Mouse (Mus musculus) hindbrain, embryonic 15.5 days (tissue): ENCODE measurements around the gene Elmsan1. TPM values are rescaled to one million over a fixed set of nuclear protein-coding genes. Genes with fewer than 3 reads are reported as not detected.

Source experiments
- ATAC-seq: fragments of 200-750 bp; cut with Nextera tagmentation; 2 replicates; pipeline ENCODE4 v1.8.0; 2017; ENCODE audit warnings: low read depth, moderate number of reproducible peaks, moderate TSS enrichment; ENCODE audit not compliant: low FRiP score
- H3K27ac ChIP-seq: fragments of 300-500 bp; sonication (generic); replicated peaks from 2 replicates; pipeline ENCODE4 v1.5.1; 2015; ENCODE audit warnings: mild to moderate bottlenecking, inconsistent platforms
- H3K27me3 ChIP-seq: fragments of 300-500 bp; sonication (generic); 2 replicates; pipeline ENCODE4 v1.6.1; 2015; ENCODE audit warnings: control low read depth, inconsistent platforms
- H3K36me3 ChIP-seq: fragments of 300-500 bp; sonication (generic); 2 replicates; pipeline ENCODE4 v1.6.1; 2015; ENCODE audit warnings: control low read depth, inconsistent platforms
- H3K4me1 ChIP-seq: fragments of 300-500 bp; sonication (generic); replicated peaks from 2 replicates; pipeline ENCODE4 v1.6.1; 2015; ENCODE audit warnings: control low read depth, inconsistent platforms
- H3K4me2 ChIP-seq: fragments of 300-500 bp; sonication (generic); 2 replicates; pipeline ENCODE4 v1.6.1; 2015; ENCODE audit warnings: moderate library complexity, mild to moderate bottlenecking, inconsistent platforms
- H3K4me3 ChIP-seq: fragments of 300-500 bp; sonication (generic); 2 replicates; pipeline ENCODE4 v1.5.1; 2015; ENCODE audit warnings: mild to moderate bottlenecking, inconsistent platforms
- H3K9ac ChIP-seq: fragments of 300-500 bp; sonication (generic); 2 replicates; pipeline ENCODE4 v1.6.1; 2015; ENCODE audit warnings: inconsistent platforms
- H3K9me3 ChIP-seq: fragments of 300-500 bp; sonication (generic); 2 replicates; pipeline ENCODE4 v1.6.1; 2016; ENCODE audit warnings: control low read depth, inconsistent platforms
- whole genome bisulfite sequencing: fragments of 180-500 bp; shearing (Covaris S2); methylation state at CpG from one replicate; pipeline ENCODE4 v1.1.7; 2015; 5-methylcytosine and 5-hydroxymethylcytosine counted together
- polyA plus RNA-seq: library from polyadenylated mRNA; unstranded; fragments of >200 nt; fragmentation: Nextera tagmentation; extraction: Ambion mirVana; gene quantifications from 2 replicates; pipeline ENCODE4 v1.2.1, GENCODE M21; 2015

Gene Elmsan1
- polyA plus RNA-seq, 1 experiment from 2014 or later, result 4.5 TPM

DNA sequence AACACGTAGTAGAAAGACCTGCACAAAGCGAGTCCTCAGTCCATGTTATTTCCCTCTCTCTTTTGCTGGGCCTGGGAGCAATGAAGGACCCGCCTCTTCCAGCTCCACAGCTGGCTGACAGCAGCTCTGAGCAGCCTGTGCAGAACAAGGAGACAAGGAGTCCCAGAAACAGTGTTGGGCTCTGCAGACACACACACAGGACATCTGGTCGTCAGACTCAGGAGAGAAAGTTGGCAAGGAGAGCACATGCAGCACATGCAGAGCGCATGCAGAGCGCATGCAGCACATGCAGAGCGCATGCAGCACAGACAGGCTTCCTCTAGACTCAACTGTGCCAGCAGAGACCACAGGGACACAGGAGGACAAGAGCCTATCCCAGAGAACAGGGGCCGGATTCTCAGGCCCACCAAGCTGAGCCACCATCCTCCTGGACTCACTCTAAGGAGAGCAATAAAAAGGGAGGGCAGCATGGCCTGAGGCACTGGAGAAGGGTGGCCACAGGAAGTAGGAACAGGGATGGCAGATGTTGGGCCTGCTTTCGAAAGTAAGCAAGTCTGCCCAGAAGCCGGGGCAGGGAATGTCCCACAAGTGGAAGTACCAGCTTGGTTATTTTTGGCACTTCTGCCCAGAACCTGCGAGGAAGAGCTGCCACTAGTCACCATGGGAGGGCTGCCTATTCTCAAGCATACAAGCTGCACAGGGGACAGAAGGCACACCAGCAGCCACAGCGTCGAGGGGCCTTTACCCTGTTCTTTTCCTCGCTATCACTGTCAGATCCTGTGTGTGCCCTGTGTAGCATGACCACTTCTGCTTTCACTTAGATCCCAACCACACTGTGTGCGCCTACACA, 30.7 kb downstream of the Elmsan1 start:
- no peak overlapping the region for H3K4me2 ChIP-seq
- no peak for ATAC-seq
- no peaks in the 10 kb centered on the region for H3K36me3 ChIP-seq
- peaks cover 68% of the 10 kb centered on the region for H3K4me1 ChIP-seq
- no peak overlapping the region for H3K4me3 ChIP-seq
- WGBS, result 64% methylated on average over 15 of the region's 15 CpGs
- H3K9me3 ChIP-seq, result no peaks in the 10 kb centered on the region
- no peaks in the 10 kb centered on the region for H3K27me3 ChIP-seq
- H3K27ac ChIP-seq, result peak overlapping the region; percentile 47; the same call in 1 of the 2 replicates
- no peak overlapping the region for H3K9ac ChIP-seq

- 46% methylated on average over 5 of the region's 5 CpGs for WGBS
- Histone ChIP-seq H3K27ac (peak overlapping the region; percentile 46), H3K9me3 (no peaks in the 10 kb centered on the region), H3K36me3 (no peaks in the 10 kb centered on the region), H3K27me3 (no peaks in the 10 kb centered on the region), H3K4me2 (no peak overlapping the region), H3K4me3 (no peak overlapping the region), H3K9ac (no peak overlapping the region), H3K4me1 (peaks cover 63% of the 10 kb centered on the region)
- peak; percentile 47; the same call in 1 of the 2 replicates for ATAC-seq
Observed at GRCm38 (mm10) chr12:84186950-84187349, 31.7 kb downstream of the Elmsan1 start.

DNA sequence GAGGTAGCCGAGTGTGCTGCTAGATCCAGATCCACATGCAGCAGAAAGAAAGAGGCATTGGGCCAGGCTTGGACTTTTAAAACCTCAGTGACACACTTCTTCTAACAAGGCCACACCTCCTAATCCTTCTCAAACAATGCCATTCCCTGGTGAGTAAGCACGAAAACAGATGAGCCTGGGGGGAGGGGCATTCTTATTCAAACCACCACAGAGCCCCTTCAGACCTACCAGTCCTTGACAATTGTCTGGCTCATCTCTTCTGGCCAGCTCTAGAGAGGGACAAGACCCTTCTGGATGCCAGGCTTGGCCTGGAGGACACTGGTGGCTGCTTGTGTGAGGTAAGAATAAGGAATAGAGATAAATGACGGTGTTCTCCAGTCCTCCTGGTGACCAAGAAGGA, 32.1 kb downstream of the Elmsan1 start:
- Histone ChIP-seq H3K27ac (peak overlapping the region; percentile 46), H3K4me1 (peaks cover 63% of the 10 kb centered on the region)
- 60% methylated on average over 3 of the region's 3 CpGs for WGBS

GRCm38 (mm10) chr12:84185547-84185946, 33.1 kb downstream of the Elmsan1 start:
- Histone ChIP-seq H3K9ac (no peak overlapping the region), H3K27ac (no peak overlapping the region)

More for the DNA sequence above, 32.1 kb downstream of the Elmsan1 start:
- Histone ChIP-seq H3K4me2 (no peak overlapping the region), H3K36me3 (no peaks in the 10 kb centered on the region), H3K27me3 (no peaks in the 10 kb centered on the region), H3K9me3 (no peaks in the 10 kb centered on the region), H3K9ac (no peak overlapping the region), H3K4me3 (no peak overlapping the region)
- no peak for ATAC-seq

DNA sequence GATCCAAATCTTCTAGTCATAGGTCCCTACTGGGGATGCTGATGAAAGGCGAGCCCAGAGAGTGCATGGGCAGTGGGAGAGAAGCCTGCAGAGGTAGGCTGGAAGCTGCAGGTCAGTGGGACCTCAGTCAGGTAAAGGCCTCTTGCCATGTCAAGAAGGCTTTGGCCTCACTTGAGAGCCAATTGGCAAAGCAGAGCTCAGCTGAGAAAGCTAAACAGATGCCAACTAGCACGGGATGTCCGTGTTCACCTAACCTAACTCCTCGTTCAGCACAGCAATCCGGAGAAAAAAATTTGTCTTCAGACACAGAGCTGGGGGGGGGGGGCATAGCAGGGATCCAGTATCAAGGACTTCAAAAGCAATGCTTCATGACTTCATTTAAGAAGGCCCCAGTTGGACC, 33.7 kb downstream of the Elmsan1 start:
- Histone ChIP-seq H3K9me3 (no peaks in the 10 kb centered on the region), H3K9ac (no peak overlapping the region), H3K27ac (no peak overlapping the region), H3K4me2 (no peak overlapping the region), H3K27me3 (no peaks in the 10 kb centered on the region), H3K4me3 (no peak overlapping the region), H3K4me1 (peaks cover 63% of the 10 kb centered on the region), H3K36me3 (no peaks in the 10 kb centered on the region)
- ATAC-seq, result no peak
- WGBS, result 89% methylated on average over 5 of the region's 5 CpGs

More at GRCm38 (mm10) chr12:84185547-84185946, 33.1 kb downstream of the Elmsan1 start:
- H3K9me3 ChIP-seq, result no peaks in the 10 kb centered on the region
- no peak overlapping the region for H3K4me3 ChIP-seq
- H3K36me3 ChIP-seq, result no peaks in the 10 kb centered on the region
- H3K27me3 ChIP-seq, result no peaks in the 10 kb centered on the region
- ATAC-seq, result no peak
- WGBS, result 72% methylated on average over 6 of the region's 6 CpGs
- H3K4me1 ChIP-seq, result peaks cover 63% of the 10 kb centered on the region
- no peak overlapping the region for H3K4me2 ChIP-seq

- peak overlapping the region; percentile 41 for H3K27ac ChIP-seq
- no peak for ATAC-seq
- no peak overlapping the region for H3K4me3 ChIP-seq
- H3K4me2 ChIP-seq, result peak overlapping the region; percentile 2; the same call in 1 of the 2 replicates
- WGBS, result 38% methylated on average over 6 of the region's 6 CpGs
- no peaks in the 10 kb centered on the region for H3K27me3 ChIP-seq
- H3K9me3 ChIP-seq, result no peaks in the 10 kb centered on the region
- peaks cover 48% of the 10 kb centered on the region for H3K4me1 ChIP-seq
- H3K9ac ChIP-seq, result no peak overlapping the region
- H3K36me3 ChIP-seq, result no peaks in the 10 kb centered on the region
Observed at GRCm38 (mm10) chr12:84181999-84182398, 36.7 kb downstream of the Elmsan1 start.

GRCm38 (mm10) chr12:84180701-84181435, 37.8 kb downstream of the Elmsan1 start:
- Histone ChIP-seq H3K27ac (peak overlapping the region; percentile 41), H3K27me3 (no peaks in the 10 kb centered on the region), H3K36me3 (no peaks in the 10 kb centered on the region), H3K4me2 (0 out of 2 replicates have a peak overlapping the region, but pooled peaks have one; percentile 2), H3K9me3 (no peaks in the 10 kb centered on the region), H3K9ac (no peak overlapping the region), H3K4me3 (no peak overlapping the region), H3K4me1 (peaks cover 50% of the 10 kb centered on the region)
- 48% methylated on average over 8 of the region's 8 CpGs for WGBS
- ATAC-seq, result peak; percentile 77

DNA sequence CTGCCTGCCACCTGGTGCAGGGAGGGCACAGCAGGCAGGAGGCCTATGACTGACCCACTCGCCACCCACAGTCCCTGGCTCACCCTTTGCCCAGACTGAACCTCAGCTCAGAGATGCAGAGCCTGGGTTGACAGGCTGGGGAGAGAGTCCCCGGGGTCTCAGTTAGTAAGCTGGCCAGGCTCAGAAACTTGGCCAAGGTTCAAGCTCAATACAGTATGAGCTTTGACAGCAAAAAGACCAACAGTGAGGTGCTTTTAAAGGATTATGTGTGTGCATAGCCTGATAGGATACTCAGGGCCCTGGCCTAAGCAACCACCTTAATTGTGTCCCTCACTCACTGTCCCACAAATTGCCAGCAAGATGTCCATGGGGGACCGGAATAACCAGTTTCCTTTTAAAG, 38.6 kb downstream of the Elmsan1 start:
- H3K4me3 ChIP-seq, result no peak overlapping the region
- no peaks in the 10 kb centered on the region for H3K9me3 ChIP-seq
- H3K27me3 ChIP-seq, result no peaks in the 10 kb centered on the region
- no peak overlapping the region for H3K4me2 ChIP-seq
- no peaks in the 10 kb centered on the region for H3K36me3 ChIP-seq
- H3K4me1 ChIP-seq, result peaks cover 55% of the 10 kb centered on the region
- no peak for ATAC-seq
- WGBS, result 57% methylated on average over 3 of the region's 3 CpGs
- no peak overlapping the region for H3K27ac ChIP-seq
- H3K9ac ChIP-seq, result no peak overlapping the region

- no peak overlapping the region for H3K4me2 ChIP-seq
- ATAC-seq, result no peak
- no peak overlapping the region for H3K4me3 ChIP-seq
- H3K27me3 ChIP-seq, result no peaks in the 10 kb centered on the region
- no peak overlapping the region for H3K9ac ChIP-seq
- H3K27ac ChIP-seq, result no peak overlapping the region
- WGBS, result 76% methylated on average over 10 of the region's 10 CpGs
- H3K4me1 ChIP-seq, result peaks cover 68% of the 10 kb centered on the region
- no peaks in the 10 kb centered on the region for H3K9me3 ChIP-seq
- H3K36me3 ChIP-seq, result no peaks in the 10 kb centered on the region
Observed at GRCm38 (mm10) chr12:84178652-84179445, 39.8 kb downstream of the Elmsan1 start.

DNA sequence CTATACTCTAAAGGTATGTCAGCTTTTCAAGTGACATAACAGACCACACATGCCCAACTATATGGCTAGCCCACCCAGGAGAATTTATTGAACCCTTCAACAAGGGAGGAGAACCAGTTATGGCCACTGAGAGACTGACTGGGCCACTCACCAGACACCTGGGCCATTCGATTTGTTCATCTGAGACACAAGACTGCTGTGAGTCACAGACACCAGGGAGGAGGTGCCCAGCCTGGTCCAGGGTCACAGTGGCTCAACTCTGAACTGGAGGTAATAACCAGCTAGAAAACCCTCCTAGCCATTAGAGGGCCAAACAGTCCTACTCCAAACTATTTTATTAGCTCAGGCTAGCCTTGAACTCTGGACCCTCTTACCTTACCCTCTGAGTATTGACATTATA, 40.6 kb downstream of the Elmsan1 start:
- Histone ChIP-seq H3K4me2 (no peak overlapping the region), H3K4me1 (peaks cover 75% of the 10 kb centered on the region), H3K36me3 (peaks cover 8% of the 10 kb centered on the region; the same call in 1 of the 2 replicates), H3K9me3 (no peaks in the 10 kb centered on the region), H3K27ac (no peak overlapping the region), H3K4me3 (no peak overlapping the region), H3K27me3 (no peaks in the 10 kb centered on the region), H3K9ac (no peak overlapping the region)
- WGBS, result 67% methylated on average over 1 of the region's 1 CpGs
- no peak for ATAC-seq

- Histone ChIP-seq H3K36me3 (peaks cover 12% of the 10 kb centered on the region; the same call in 1 of the 2 replicates), H3K4me1 (peaks cover 77% of the 10 kb centered on the region), H3K4me3 (no peak overlapping the region), H3K27ac (peak overlapping the region; percentile 90), H3K9me3 (no peaks in the 10 kb centered on the region), H3K4me2 (peak overlapping the region; percentile 76; the same call in 1 of the 2 replicates), H3K9ac (no peak overlapping the region), H3K27me3 (no peaks in the 10 kb centered on the region)
- no peak for ATAC-seq
- WGBS, result 42% methylated on average over 6 of the region's 6 CpGs
Observed at GRCm38 (mm10) chr12:84176886-84177765, 41.6 kb downstream of the Elmsan1 start.
